Mouse (Mus musculus): Measurements from ENCODE around the gene Leng8. TPM values are rescaled to one million over a fixed set of nuclear protein-coding genes. Genes with fewer than 3 reads are reported as not detected.

Leng8 gene
- total and polyA plus RNA-seq, 3 experiments = 40.8 to 154 (median 132) TPM

GRCm38 (mm10) chr7:4170193-4170938 lies 33.5 kb downstream of the Leng8 start:
- no peaks in the 10 kb centered on the region for H3K27me3 ChIP-seq (ENCODE audit: insufficient read depth, low read length)
- H3K4me1 ChIP-seq (ENCODE audit: insufficient read depth, low read depth, low read length) = peaks cover 2% of the 10 kb centered on the region; the same call in 1 of the 2 replicates
- DNase-seq (ENCODE audit: low spot score) (no peak), ATAC-seq (ENCODE audit: extremely low read depth, insufficient number of reproducible peaks, low FRiP score, poor library complexity, severe bottlenecking) (no peak)
- TF ChIP-seq POLR2AphosphoS5 (IDR thresholded peaks at IDR 0.05; ENCODE audit: insufficient replicate concordance, low read depth, low read length) (no peak), TAL1 (conservative IDR thresholded peaks at IDR 0.05; ENCODE audit: low read depth, low read length) (no peak), CTCF (IDR thresholded peaks at IDR 0.05; ENCODE audit: low read depth, low read length) (no peak), GATA1 (IDR thresholded peaks at IDR 0.05; ENCODE audit: borderline replicate concordance, low read length) (no peak), GATA2 (IDR thresholded peaks at IDR 0.05; ENCODE audit: borderline replicate concordance, low read depth, low read length) (no peak)
- no peak overlapping the region for H3K4me3 ChIP-seq (ENCODE audit: low read depth, low read length)
- H3K9me3 ChIP-seq (replicated peaks) = no peaks in the 10 kb centered on the region
- no peaks in the 10 kb centered on the region for H3K36me3 ChIP-seq (replicated peaks)

GRCm38 (mm10) chr7:4178438-4178837 lies 41.6 kb downstream of the Leng8 start:
- ATAC-seq (ENCODE audit: extremely low read depth, insufficient number of reproducible peaks, low FRiP score, poor library complexity, severe bottlenecking) = no peak
- Histone ChIP-seq H3K9me3 (replicated peaks) (no peaks in the 10 kb centered on the region), H3K36me3 (replicated peaks) (no peaks in the 10 kb centered on the region), H3K4me1 (ENCODE audit: insufficient read depth, low read depth, low read length) (no peaks in the 10 kb centered on the region), H3K27me3 (ENCODE audit: insufficient read depth, low read length) (no peaks in the 10 kb centered on the region), H3K4me3 (ENCODE audit: low read depth, low read length) (no peak overlapping the region)
- no peak for TF ChIP-seq CTCF (IDR thresholded peaks at IDR 0.05; ENCODE audit: low read depth, low read length)
- no peak for TF ChIP-seq GATA2 (IDR thresholded peaks at IDR 0.05; ENCODE audit: borderline replicate concordance, low read depth, low read length)
- no peak for TF ChIP-seq TAL1 (conservative IDR thresholded peaks at IDR 0.05; ENCODE audit: low read depth, low read length)
- no peak for TF ChIP-seq POLR2AphosphoS5 (IDR thresholded peaks at IDR 0.05; ENCODE audit: insufficient replicate concordance, low read depth, low read length)
- TF ChIP-seq GATA1 (IDR thresholded peaks at IDR 0.05; ENCODE audit: borderline replicate concordance, low read length) = no peak
- DNase-seq (ENCODE audit: low spot score) = no peak

Other genes starting within 250 kb of the Leng8 start
- 0.53 and 1.2 TPM in 2 replicates for gene Gm14548, start 238.9 kb upstream of the Leng8 start, total RNA-seq (2014; fragmentation: Nextera tagmentation)
- gene Gm14548, start 238.9 kb upstream of the Leng8 start, total RNA-seq (2017) = 4.8 and 4.9 TPM in 2 replicates
- gene Gm14548, start 238.9 kb upstream of the Leng8 start, polyA plus RNA-seq (2012) = not detected in 2 replicates
- not detected in 2 replicates for gene Lilra6, start 221.5 kb upstream of the Leng8 start, total RNA-seq (2014; fragmentation: Nextera tagmentation)
- gene Lilra6, start 221.5 kb upstream of the Leng8 start, total RNA-seq (2017) = 1.9 and 2.1 TPM in 2 replicates
- not detected in 2 replicates for gene Lilra6, start 221.5 kb upstream of the Leng8 start, polyA plus RNA-seq (2012)
- 0.45 TPM in 1 of 2 replicates, not detected in the other for gene Lair1, start 73.8 kb upstream of the Leng8 start, total RNA-seq (2014; fragmentation: Nextera tagmentation)
- gene Lair1, start 73.8 kb upstream of the Leng8 start, total RNA-seq (2017) = 3.4 and 4.3 TPM in 2 replicates
- gene Lair1, start 73.8 kb upstream of the Leng8 start, polyA plus RNA-seq (2012) = 0.02 and 0.03 TPM in 2 replicates
- gene Ttyh1, start 17.6 kb upstream of the Leng8 start, total RNA-seq (2014; fragmentation: Nextera tagmentation) = not detected in 2 replicates
- 0.06 and 0.11 TPM in 2 replicates for gene Ttyh1, start 17.6 kb upstream of the Leng8 start, total RNA-seq (2017)
- not detected in 2 replicates for gene Ttyh1, start 17.6 kb upstream of the Leng8 start, polyA plus RNA-seq (2012)
- 4.6 and 5.4 TPM in 2 replicates for gene Leng9, start 13.3 kb downstream of the Leng8 start, total RNA-seq (2014; fragmentation: Nextera tagmentation)
- gene Leng9, start 13.3 kb downstream of the Leng8 start, total RNA-seq (2017) = 3.7 TPM in 2 replicates
- gene Leng9, start 13.3 kb downstream of the Leng8 start, polyA plus RNA-seq (2012) = 1.8 and 2.9 TPM in 2 replicates
- 1.3 TPM in 1 of 2 replicates, not detected in the other for gene Cdc42ep5, start 27.8 kb downstream of the Leng8 start, total RNA-seq (2014; fragmentation: Nextera tagmentation)
- gene Cdc42ep5, start 27.8 kb downstream of the Leng8 start, total RNA-seq (2017) = 0.33 and 0.52 TPM in 2 replicates
- 0.62 and 0.83 TPM in 2 replicates for gene Cdc42ep5, start 27.8 kb downstream of the Leng8 start, polyA plus RNA-seq (2012)
- not detected in 2 replicates for gene Lilra5, start 100.7 kb downstream of the Leng8 start, total RNA-seq (2014; fragmentation: Nextera tagmentation)
- gene Lilra5, start 100.7 kb downstream of the Leng8 start, total RNA-seq (2017) = not detected in 2 replicates
- not detected in 2 replicates for gene Lilra5, start 100.7 kb downstream of the Leng8 start, polyA plus RNA-seq (2012)
- not detected in 2 replicates for gene Ncr1, start 200.7 kb downstream of the Leng8 start, total RNA-seq (2014; fragmentation: Nextera tagmentation)
- 0.05 TPM in 1 of 2 replicates, not detected in the other for gene Ncr1, start 200.7 kb downstream of the Leng8 start, total RNA-seq (2017)
- gene Ncr1, start 200.7 kb downstream of the Leng8 start, polyA plus RNA-seq (2012) = not detected in 2 replicates